Mouse (Mus musculus) lung, postnatal 25 days (tissue): ENCODE measurements around the gene Zfp784.

ENCODE experiments used
- DNase-seq: peaks from one replicate; pipeline ENCODE4 v3.0.0; 2022; ENCODE audit warnings: low spot score

The Zfp784 gene

DNA sequence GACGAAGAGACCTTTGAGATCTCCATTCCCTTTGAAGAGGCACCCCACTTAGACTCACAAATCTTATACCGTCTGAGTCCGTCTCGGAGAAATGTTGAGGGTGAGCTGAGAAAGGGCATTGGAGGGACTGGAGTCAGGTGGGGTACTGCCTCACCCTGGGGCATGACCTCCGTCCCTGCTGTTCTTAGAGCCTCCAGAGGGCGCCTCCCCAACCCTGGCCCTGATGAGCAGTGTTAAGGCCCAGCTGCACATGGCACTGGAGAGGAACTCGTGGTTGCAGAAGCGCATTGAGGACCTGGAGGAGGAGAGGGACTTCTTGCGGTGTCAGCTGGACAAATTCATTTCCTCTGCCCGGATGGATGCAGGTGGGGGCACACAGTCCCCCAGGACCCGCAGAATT, 19.6 kb upstream of the Zfp784 start:
- DNase-seq: no peak

DNA sequence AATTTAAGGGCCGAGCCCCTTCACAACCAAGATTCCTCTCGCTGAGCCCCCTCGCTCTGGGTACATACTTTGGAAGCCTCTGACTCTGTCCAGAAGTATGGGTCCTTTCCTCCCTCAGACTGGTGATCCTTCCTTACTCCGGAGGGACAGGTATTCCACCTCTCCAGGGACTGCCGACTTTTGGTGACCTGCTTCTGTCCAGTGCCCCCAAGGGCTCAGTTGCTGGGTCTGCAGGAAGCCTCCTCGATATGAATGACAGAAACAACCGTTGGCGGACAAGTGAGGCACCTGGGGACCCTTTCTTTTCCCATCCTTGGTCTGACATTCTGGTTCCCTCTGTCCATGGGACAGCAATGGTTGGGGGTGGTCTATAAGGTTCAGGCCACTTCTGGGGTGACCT, 19.1 kb upstream of the Zfp784 start:
- no peak for DNase-seq

DNA sequence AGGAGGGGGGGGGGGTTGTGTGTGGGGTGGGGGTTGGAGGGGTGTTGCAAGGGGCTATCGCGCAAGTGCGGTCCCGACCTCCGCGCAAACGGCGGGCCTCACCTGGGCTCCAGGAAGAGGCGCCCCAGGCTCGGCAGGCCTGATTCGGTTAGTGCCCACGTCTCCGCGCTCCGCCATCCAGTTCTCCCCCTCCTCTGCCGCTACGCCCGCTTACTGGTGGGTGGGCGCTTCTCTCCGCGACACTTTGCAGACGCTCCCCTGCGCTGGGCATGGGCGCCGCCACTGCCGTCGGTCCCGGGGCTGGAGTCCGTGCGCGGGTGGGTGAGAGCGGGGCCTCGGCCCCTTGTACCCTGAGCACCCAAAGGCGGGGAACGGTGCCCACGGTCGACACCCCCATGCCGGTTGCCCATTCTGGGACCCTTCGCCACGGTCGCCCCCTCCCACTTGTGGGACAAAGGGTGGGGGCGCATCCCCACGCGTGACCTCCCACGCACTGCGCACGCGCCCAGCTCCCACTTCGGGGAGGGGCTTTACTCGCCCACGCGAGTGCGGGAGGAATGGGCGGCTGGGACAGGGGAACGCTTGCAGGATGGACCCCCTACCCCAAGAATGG, 18.5 kb upstream of the Zfp784 start:
- no peak for DNase-seq

DNA sequence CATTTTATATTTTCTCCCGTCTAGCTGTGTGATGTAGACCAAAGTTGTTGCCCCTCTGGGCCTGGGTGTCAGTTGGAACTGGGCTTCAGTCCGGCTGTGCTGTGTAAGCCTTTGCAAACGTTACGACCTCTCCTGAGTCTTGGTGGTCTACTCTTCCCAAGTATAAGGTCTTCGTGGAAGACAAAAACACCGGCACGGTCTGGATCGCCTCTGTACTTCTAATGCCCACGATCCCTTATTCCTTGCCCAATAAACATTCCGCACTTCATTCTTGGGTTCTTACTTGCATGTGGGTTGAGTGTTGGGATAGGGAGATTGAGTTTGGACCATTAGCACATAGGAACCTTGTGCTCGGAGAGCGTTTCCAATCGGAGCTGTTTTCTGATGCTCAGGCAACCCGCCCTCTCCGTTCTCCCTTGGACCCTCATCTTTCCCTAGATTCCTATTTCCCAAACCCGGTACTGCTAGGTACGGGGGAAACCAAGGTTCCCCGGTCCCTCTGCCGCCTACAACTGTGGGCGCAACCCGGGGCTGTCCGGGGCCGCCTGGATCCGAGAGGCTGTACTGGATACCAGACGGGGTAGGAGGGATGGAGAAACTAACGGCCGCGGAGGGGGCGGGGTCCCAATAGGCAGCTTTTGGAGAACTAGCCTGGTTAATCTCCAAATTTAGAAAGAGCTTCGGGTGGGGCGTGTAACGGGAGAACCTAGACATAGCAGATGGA, 15.4 kb upstream of the Zfp784 start:
- no peak for DNase-seq

DNA sequence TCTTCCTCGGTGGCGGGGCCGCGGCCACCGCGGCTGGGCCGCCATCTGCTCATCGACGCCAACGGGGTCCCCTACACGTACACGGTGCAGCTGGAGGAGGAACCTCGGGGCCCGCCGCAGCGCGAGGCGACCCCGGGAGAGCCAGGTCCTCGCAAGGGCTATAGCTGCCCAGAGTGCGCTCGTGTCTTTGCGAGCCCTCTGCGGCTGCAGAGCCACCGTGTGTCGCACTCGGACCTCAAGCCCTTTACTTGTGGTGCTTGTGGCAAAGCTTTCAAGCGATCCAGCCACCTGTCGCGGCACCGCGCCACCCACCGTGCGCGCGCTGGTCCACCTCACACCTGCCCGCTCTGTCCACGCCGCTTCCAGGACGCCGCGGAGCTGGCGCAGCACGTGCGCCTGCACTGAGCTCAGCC, 14.7 kb upstream of the Zfp784 start:
- DNase-seq: no peak

DNA sequence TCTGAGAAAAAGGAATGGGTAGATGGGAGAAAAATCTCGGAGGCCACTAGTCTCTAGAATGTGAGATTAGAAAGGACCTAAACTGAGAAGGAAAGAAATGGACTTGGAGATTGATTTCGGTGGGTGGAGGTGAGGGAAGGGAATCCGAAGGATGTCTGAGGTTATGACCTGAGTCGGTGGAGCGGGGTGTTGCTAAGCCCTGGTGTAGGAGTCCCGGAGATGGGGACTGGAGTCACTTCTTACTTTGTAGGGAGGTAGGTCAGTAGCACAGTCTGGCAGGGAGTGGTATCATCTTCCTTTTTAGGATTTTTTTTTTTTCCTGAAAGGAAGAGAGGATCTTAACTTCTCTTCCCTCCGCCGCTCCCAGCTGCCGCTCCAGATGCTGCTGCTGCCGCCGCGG, 14.2 kb upstream of the Zfp784 start:
- DNase-seq: no peak

DNA sequence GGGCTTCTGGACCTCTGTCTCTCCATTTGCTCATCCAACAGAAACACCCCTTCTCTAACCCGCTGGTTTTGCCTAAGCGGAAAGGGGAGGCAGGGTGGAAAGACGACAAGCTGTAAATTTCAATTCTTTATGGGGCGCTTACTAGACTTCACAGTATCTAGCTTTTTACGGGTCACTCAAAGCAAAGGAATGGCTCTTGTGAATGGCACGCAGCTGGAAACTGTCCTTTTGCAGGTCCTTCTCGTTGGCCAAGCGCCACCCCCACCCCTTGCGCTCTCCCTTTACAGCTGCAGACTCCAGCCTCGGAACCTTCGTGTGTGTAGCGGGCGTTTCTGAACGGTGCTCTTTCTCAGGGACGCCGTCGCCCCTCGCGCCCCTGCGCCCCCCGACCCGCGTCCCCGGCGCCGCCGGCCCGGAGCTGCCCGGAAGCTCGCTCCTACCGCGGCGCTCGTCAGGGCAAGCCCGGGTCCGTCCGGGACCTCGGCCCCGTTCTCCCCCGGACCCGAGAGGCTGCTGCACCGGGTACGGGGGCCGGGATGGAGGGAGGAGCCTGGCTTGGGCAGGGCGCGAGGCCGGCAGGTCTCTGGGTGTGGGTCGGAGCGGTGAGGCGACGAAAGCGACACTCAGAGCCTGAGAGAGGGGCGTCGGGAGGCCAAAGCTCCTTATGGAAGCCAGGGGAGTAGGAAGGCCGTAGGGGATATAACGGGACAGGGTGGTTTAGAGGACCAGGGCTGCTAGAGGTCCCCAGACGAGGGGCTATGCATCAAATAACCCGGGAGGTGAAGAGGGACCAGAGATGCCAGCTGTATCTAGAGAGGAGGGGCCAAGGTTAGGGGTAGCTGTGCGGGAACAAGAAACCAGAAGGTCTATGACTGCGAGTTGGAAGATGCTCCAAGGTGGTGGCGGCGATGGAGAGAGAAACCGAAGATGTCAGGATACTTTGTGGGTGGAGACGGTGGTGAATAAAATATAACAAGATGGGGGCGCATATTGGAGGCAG, 13.2 kb upstream of the Zfp784 start, which contains the start of gene Zfp580:
Zfp580 (plus strand) TSS at position 346 of the 1,000 bp plus-strand sequence.
- peak; percentile 48 for DNase-seq

DNA sequence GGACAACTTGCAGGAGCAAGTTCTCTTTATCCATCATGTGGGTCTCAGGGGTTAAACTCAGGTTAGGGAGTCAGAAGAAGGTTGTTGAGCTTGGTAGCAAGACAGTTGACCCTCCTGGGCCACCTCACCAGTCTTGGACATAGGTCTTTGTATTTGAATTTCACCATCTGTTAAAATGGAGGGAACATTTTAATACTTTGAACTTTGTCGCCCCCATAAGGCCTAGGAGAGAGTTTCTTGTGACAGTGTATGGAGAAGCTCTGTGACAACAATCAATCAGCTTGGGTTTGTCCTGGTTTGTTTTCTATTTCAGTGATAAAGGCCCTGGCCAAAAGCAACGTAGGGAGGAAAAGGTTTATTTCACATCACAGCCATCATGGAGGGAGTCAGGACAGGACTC, 9.1 kb upstream of the Zfp784 start:
- peak; percentile 70 for DNase-seq

DNA sequence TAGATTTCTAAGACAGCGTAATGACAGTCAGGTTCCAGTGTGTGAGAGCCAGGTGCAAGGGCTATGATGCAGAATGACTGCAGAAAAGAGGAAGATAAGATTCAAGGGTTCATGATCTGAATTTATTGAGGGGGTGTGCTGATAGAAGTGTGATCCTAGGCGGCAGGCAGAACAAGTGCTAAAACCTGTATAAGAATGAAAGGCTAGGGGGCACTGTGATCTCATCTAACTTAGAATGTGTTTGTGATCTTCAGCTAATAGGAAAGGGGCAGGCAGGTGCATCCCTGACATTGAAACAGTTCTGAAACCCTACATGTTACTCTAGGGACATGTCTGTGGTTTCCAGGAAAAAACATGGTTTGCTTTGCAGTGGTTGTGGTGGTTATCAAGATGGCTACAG, 7.9 kb upstream of the Zfp784 start:
- DNase-seq: no peak

DNA sequence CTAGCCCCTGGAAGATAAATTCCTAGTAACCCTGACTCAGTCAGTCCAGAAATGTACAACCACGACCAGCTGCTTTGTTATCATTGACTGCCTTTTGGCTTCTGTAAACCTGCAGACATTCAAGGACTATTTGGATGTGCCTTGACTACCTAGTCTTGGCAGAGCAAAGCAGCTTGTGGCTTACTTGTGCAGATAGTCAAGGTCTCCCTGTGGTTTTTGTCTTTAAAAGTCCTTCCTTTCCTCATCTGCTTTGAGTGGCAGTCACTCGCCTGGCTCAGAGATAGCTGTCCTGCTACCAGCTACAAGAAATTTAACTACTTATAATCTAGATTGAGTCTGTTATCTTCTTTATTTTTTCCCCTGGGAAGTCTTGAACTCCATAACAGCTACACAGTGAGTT, 6.7 kb upstream of the Zfp784 start:
- DNase-seq: no peak

GRCm38 (mm10) chr7:5038940-5039339, 694 bp upstream of the Zfp784 start:
- DNase-seq: no peak

DNA sequence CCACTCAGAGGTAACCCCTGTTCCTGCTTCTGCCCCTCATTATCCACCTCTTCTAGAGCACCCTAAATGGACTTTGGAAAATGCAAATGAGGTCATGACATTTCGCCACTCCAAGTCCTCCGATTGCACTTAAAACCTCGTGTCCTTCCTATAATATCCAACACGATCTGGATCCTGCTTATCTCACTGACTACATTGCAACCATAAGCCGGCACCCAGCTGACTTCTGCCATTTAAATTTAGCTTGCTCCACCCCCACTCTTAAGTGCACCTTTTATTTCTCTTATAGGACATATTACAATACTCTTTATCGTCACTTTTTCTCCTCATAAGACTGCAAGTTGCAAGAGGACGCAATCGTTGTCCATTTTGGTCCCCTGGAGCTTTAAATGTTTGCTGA, 779 bp downstream of the Zfp784 start:
- no peak for DNase-seq

DNA sequence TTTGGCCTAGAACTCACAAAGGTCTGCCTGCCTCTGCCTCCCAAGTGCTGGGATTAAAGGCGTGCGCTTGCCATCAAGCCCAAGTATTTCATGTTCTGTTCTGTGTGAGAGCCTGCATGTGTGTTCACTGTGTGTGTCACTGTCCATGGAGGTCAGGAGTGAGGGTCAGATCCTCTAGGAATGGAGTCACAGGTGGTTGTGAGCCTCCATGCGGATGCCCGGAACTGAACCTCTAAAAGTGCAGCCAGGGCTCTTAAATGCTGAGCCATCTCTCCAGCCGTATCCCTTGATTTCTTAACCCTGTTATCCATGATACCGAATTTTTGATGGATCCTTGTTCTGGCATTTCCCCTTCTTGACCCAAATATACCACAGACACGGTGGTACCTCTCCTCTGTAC, 1.2 kb downstream of the Zfp784 start:
- DNase-seq: no peak

DNA sequence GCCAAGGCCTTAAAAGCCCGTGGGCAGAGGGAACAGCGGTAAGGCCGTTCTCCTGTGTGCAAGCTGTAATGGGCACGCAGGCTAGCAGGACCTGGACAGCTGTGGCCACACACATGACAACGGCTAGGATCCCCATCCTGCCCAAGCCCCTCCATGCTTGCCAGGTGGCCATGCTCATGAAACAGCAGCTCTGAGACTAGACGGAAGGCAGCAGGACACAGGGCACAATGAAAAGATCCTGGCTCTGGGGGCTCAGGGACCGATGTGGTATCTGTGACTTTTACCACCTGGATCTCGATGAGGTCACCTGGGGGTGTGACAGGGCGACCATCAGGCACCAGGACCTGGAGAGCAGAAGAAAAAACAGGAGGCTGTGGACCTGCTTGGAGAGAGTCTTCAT, 2.1 kb downstream of the Zfp784 start:
- no peak for DNase-seq

- no peak for DNase-seq
Observed at GRCm38 (mm10) chr7:5035628-5036027, 2.6 kb downstream of the Zfp784 start.

DNA sequence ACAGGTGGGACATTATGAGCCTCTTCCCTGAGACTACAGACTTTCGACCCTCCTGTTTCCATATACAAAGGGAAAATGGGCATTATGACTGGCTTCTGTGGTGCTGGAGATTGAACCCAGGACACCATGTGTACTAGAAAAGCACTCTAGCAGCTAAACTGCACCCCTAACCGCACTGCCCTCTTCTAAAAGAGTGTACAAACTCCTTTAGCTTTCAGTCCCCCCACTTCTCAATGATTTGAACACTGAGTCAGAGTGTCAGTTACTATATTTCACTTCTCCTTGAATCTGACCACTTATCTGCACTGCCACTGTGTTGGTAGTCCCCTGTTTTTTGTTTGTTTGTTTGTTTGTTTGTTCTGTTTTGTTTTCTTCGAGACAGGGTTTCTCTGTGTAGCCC, 4.4 kb downstream of the Zfp784 start, which contains the start of gene 4632433K11Rik:
4632433K11Rik (plus strand) TSS at position 301 of the 400 bp plus-strand sequence.
- no peak for DNase-seq

GRCm38 (mm10) chr7:5031496-5031895, 6.8 kb downstream of the Zfp784 start:
- DNase-seq: no peak

GRCm38 (mm10) chr7:5030554-5031275, 7.5 kb downstream of the Zfp784 start:
- no peak for DNase-seq

GRCm38 (mm10) chr7:5029946-5030345, 8.3 kb downstream of the Zfp784 start:
- no peak for DNase-seq

- no peak for DNase-seq
Observed at GRCm38 (mm10) chr7:5029543-5029942, 8.7 kb downstream of the Zfp784 start.

GRCm38 (mm10) chr7:5021197-5021596, 17.0 kb downstream of the Zfp784 start:
- no peak for DNase-seq

DNA sequence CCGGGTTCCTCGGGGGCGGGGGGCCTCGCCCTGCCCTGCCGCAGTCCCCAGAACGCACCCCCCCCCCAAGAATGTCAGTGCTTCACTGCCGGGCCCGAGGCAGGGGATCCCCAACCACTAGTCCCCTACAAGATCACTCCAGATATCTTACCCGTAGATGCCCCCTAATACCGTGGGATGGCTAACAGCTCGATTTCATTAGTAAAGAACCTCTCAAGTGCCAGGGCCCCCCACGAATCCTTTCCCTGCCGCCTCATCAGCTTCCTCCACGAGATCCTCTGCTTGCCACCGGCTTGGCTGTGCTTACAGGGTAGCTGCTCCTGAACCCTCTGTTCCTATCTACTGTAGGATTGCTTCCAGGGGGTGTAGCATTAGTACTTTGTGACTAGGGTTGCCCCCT, 17.6 kb downstream of the Zfp784 start:
- no peak for DNase-seq
